Mouse (Mus musculus) T-cell, adult 2 months (primary cell): ENCODE measurements around the gene Pfkl.
"Not testable (repeated sequence)": the region's sequence is repeated elsewhere in the genome, so short reads cannot be mapped to it uniquely, and the experiment has no call there.

Source experiments
- DNase-seq: peaks from one replicate; pipeline ENCODE4 v3.0.0; 2022; ENCODE audit warnings: low spot score

Gene Pfkl

GRCm38 (mm10) chr10:77970481-77970880 is 39.4 kb downstream of the Pfkl start, which contains the start of gene Trpm2:
Trpm2 (minus strand) TSS chr10:77970563.
- no peak for DNase-seq

DNA sequence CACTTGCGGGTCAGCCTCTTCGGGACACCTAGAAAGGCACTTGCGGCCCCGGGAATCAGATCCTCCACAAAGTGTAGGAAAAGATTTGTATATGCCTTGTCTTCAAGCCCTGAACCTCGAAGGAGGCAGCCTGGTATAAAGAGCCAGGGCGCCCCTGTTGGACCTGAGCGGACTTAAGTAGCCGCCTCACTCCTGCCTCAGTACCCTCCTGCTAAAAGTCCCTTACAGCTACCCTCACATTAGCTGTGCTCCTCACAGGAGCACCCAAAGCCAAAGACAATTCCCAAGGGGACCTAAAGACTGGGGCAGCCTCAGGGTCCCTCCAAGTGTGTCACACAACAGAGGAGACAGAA is 39.9 kb downstream of the Pfkl start:
- no peak for DNase-seq

- peak; percentile 43 for DNase-seq
These were observed 40.5 kb downstream of the Pfkl start for GRCm38 (mm10) chr10:77969274-77969972.

DNA sequence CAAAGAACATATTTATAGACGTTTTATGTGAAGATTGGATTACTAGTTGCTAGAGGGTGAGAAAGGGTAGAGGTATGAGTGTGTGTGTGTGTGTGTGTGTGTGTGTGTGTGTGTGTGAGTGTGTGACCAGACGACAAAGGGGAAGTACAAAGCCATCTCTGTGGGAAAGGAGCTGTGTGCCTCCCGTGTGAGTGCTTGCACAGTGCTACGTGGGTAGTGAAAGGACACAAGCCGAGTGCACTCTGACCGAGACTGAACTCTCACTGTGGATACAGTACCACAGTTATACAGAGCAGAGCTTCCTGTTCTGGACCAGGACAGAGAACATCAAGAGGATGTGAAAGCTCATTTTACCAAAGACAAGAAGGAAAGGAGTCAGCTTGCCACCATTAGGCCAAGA is 45.9 kb downstream of the Pfkl start:
- no peak for DNase-seq

DNA sequence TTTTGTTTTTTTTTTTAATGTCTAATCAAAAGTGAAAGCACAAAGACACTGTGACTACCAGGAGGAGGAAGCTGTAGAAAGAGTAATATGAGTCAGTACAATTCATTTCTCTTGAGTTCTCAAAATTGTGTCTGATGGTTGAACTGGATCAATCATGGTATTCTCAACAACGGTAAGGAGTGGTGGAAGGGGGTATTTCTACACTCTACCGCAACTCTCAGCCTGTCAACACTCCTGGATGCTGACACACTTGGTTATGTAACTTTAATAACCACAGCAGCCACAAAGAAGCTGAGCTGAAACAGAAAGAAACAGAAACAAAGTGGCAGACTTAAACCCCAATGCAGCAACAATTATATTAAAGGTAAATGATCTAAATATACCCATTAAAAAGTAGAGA is 47.2 kb downstream of the Pfkl start:
- DNase-seq: no peak

- not testable (repeated sequence) for DNase-seq
These were observed 59.4 kb downstream of the Pfkl start for GRCm38 (mm10) chr10:77950468-77950867.

DNA sequence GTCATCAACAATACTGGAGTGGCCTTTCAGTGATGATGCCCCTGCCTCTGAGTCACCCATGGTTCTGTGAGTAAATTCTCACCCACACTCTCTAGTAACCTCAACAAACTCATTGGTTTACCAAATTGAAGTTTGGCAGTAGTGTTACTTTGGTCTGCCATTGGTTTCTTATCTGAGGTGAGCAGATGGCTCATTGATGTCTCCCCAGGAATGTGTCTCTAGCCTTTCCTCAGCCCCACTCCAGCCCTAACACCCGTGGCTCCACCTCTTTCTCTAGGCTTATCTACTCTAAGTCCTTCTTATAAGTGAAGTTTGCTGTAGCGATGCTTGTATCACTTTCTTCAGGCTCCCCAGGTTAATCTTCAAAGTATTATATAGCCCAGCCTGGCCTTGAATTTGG is 70.2 kb downstream of the Pfkl start:
- no peak for DNase-seq
